Mouse (Mus musculus) heart, embryonic 11.5 days (tissue): ENCODE measurements around the gene Kcnq1. TPM values are rescaled to one million over a fixed set of nuclear protein-coding genes. Genes with fewer than 3 reads are reported as not detected.

Source experiments
- ATAC-seq: fragments of 200-750 bp; cut with Nextera tagmentation; replicated peaks from 2 replicates; pipeline ENCODE4 v1.8.0; 2017; ENCODE audit warnings: moderate library complexity; ENCODE audit not compliant: insufficient number of reproducible peaks, low FRiP score, low TSS enrichment
- H3K27ac ChIP-seq: fragments of 300-500 bp; sonication (generic); 2 replicates; pipeline ENCODE4 v1.5.1; 2014; ENCODE audit warnings: mild to moderate bottlenecking, low read depth, low read length
- H3K27me3 ChIP-seq: fragments of 300-500 bp; sonication (generic); 2 replicates; pipeline ENCODE4 v1.6.1; 2014; ENCODE audit warnings: mild to moderate bottlenecking, low read length, mixed read lengths; ENCODE audit not compliant: control insufficient read depth, insufficient read depth
- H3K36me3 ChIP-seq: fragments of 300-500 bp; sonication (generic); 2 replicates; pipeline ENCODE4 v1.6.1; 2014; ENCODE audit warnings: mild to moderate bottlenecking, low read length, moderate library complexity, mixed read lengths; ENCODE audit not compliant: control insufficient read depth, insufficient read depth
- H3K4me1 ChIP-seq: fragments of 300-500 bp; sonication (generic); 2 replicates; pipeline ENCODE4 v1.6.1; 2014; ENCODE audit warnings: low read length; ENCODE audit not compliant: control insufficient read depth, insufficient read depth
- H3K4me2 ChIP-seq: fragments of 300-500 bp; sonication (generic); 2 replicates; pipeline ENCODE4 v1.6.1; 2014; ENCODE audit warnings: mild to moderate bottlenecking, moderate library complexity
- H3K4me3 ChIP-seq: fragments of 300-500 bp; sonication (generic); 2 replicates; pipeline ENCODE4 v1.5.1; 2014; ENCODE audit warnings: low read depth, low read length
- H3K9ac ChIP-seq: fragments of 300-500 bp; sonication (generic); 2 replicates; pipeline ENCODE4 v1.6.1; 2014; ENCODE audit warnings: mild to moderate bottlenecking, low read depth, low read length, moderate library complexity
- H3K9me3 ChIP-seq: fragments of 300-500 bp; sonication (generic); replicated peaks from 2 replicates; pipeline ENCODE4 v1.6.1; 2016; ENCODE audit warnings: low read length; ENCODE audit not compliant: control insufficient read depth
- WGBS: fragments of 180-500 bp; shearing (Covaris S2); extraction: QIAGEN DNeasy Blood & Tissue Kit; methylation state at CpG from one replicate; pipeline ENCODE4 v1.1.7; 2014; ENCODE audit not compliant: insufficient replicate concordance; 5-methylcytosine and 5-hydroxymethylcytosine counted together
- polyA plus RNA-seq: library from polyadenylated mRNA; unstranded; fragments of >200 nt; fragmentation: Nextera tagmentation; extraction: Ambion mirVana; gene quantifications from 2 replicates; pipeline ENCODE4 v1.2.1, GENCODE M21; 2014

Gene Kcnq1
- polyA plus RNA-seq, 1 experiment from 2014 or later, result 9.2 TPM

DNA sequence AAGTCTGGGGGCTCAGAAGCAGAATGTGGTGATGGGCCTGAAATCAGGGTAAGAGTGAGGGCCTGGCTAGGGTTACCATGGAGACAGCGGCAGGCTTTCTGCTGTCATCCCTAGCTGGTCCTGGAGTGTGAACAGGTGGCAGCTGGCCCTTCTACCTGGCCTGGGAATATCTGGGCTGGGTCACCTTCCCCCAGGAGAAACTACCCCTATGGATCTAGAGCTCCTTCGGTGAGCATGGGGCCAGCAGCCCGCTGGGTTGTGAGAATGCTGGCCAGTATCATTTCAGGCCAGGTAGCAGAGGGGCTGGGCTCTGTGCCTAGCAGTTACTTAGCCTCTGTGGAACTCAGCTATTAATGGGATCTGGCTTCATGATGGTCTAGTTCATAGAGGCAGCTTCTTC, 18.7 kb downstream of the Kcnq1 start:
- no peaks in the 10 kb centered on the region for H3K9me3 ChIP-seq
- no peak for ATAC-seq
- H3K9ac ChIP-seq, result peak overlapping the region; percentile 62
- H3K4me1 ChIP-seq, result peaks cover 47% of the 10 kb centered on the region
- H3K27ac ChIP-seq, result peak overlapping the region; percentile 91
- WGBS, result 77% methylated on average over 3 of the region's 3 CpGs
- no peaks in the 10 kb centered on the region for H3K36me3 ChIP-seq
- no peak overlapping the region for H3K4me3 ChIP-seq
- H3K27me3 ChIP-seq, result no peaks in the 10 kb centered on the region; the same call in 1 of the 2 replicates
- peak overlapping the region; percentile 35; the same call in 1 of the 2 replicates for H3K4me2 ChIP-seq

DNA sequence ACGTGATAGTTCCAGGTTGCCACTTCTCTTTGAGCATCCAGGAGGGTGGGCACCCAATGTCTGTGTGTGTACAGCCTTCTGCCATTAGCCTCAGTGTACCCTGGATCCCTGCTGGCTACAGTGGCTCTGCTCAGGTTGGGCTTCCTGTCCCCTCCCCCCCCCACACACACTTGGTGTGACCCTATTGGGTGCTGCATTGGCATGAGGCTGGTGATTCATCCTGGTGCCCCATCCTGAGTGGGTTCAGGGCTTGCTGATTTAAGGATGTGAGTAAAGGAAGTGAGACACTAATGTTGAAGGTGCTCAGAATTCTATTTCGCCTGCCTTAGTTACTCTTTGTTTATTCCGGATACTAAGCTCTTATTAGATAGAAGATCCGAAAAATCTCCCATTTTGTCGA, 26.7 kb downstream of the Kcnq1 start:
- H3K9ac ChIP-seq, result no peak overlapping the region
- no peak for ATAC-seq
- no peaks in the 10 kb centered on the region for H3K36me3 ChIP-seq
- peaks cover 13% of the 10 kb centered on the region for H3K4me1 ChIP-seq
- no peak overlapping the region for H3K4me3 ChIP-seq
- H3K4me2 ChIP-seq, result no peak overlapping the region
- no peaks in the 10 kb centered on the region for H3K27me3 ChIP-seq
- no peaks in the 10 kb centered on the region for H3K9me3 ChIP-seq
- H3K27ac ChIP-seq, result no peak overlapping the region
- 76% methylated on average over 5 of the region's 5 CpGs for WGBS

DNA sequence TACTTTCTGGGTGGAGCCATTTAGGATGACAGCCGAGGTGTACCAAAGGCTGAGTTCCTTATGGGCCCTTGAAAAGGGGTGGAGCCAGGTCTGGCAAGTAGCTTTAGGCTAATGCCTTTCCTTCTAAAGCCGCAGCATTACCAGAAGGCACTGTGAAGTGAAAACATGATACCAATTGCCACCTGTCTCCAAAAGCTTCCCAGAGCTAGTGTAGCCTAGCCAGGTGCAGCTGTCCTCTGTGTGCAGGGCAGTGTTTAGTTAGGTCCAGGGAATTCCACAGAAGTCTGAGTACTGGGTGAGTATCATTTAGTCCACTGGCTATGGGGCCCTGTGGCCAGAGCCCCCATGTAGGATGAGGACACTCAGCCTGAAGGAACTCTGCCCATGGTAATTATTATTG, 30.0 kb downstream of the Kcnq1 start:
- 61% methylated on average over 2 of the region's 2 CpGs for WGBS
- Histone ChIP-seq H3K27ac (no peak overlapping the region), H3K4me1 (peaks cover 30% of the 10 kb centered on the region), H3K36me3 (no peaks in the 10 kb centered on the region), H3K9ac (no peak overlapping the region), H3K4me2 (no peak overlapping the region), H3K4me3 (no peak overlapping the region), H3K9me3 (no peaks in the 10 kb centered on the region), H3K27me3 (no peaks in the 10 kb centered on the region)
- ATAC-seq, result no peak

DNA sequence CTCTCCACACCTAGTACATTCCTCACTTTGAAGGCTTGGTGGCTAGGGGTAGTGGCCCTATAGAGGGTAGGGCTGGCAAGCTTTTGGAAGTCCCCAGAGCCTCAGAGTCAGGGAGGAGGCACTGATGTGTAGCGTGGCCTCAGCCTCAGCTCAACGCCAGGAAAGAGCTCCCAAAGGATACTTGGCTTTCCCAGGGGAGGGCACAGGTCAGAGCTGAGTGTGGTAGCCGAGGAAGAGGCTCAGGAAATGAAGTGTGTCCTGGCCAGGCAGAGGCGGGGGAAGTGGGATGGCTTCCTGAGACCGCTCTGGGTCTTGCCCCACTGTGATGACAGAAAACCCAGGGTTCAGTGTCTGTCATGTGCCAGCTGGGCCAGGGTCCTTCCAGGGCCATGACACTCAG, 30.4 kb downstream of the Kcnq1 start:
- H3K27ac ChIP-seq, result no peak overlapping the region
- no peak overlapping the region for H3K4me2 ChIP-seq
- H3K4me3 ChIP-seq, result no peak overlapping the region
- peaks cover 28% of the 10 kb centered on the region for H3K4me1 ChIP-seq
- no peak overlapping the region for H3K9ac ChIP-seq
- no peaks in the 10 kb centered on the region for H3K27me3 ChIP-seq
- WGBS, result 49% methylated on average over 5 of the region's 5 CpGs
- no peaks in the 10 kb centered on the region for H3K36me3 ChIP-seq
- no peaks in the 10 kb centered on the region for H3K9me3 ChIP-seq
- ATAC-seq, result no peak

DNA sequence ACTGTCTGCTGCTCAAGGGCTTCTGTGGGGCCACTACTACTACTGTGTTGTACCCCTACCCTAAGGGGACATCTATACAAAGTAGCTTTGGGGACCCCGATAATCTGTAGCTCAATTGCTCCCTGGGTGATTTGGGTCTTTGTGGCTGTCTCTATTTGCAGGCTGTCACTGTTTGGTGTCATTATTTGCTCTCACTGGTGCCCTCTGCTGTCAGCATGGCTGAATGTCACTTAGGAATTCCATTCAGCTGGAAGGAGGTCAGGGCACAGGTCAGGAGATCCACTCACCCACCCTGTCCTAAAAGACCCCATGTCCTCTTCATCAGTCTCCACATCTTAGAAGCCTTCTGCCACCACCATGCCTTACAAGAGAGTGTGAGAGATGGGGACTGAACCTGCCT, 32.6 kb downstream of the Kcnq1 start:
- no peak overlapping the region for H3K27ac ChIP-seq
- no peak overlapping the region for H3K9ac ChIP-seq
- no peak overlapping the region for H3K4me2 ChIP-seq
- H3K9me3 ChIP-seq, result no peaks in the 10 kb centered on the region
- ATAC-seq, result no peak
- no peaks in the 10 kb centered on the region for H3K36me3 ChIP-seq
- no peak overlapping the region for H3K4me3 ChIP-seq
- peaks cover 28% of the 10 kb centered on the region for H3K4me1 ChIP-seq
- no peaks in the 10 kb centered on the region for H3K27me3 ChIP-seq
- 31% methylated on average over 1 of the region's 1 CpGs for WGBS

DNA sequence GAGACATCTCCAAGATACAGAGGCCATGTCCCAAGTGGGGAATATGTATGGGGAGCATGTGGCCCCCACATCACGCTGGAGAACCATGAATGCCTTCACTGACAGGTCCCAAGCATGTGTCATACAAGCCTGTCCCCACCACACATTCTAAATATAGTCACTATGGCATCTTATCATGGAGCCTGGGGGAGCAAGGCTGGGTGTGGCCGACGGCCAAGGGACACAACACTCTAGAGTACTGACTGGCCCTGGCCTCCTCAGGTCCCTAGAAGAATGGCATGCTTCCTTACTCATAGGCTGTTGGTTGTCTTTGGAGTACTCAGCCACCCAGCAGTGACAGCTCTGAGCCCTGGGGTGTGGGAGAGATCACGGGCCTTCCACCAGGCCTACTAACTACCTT, 33.8 kb downstream of the Kcnq1 start:
- peak overlapping the region; percentile 50 for H3K27ac ChIP-seq
- no peak overlapping the region for H3K4me2 ChIP-seq
- H3K4me1 ChIP-seq, result peaks cover 28% of the 10 kb centered on the region

DNA sequence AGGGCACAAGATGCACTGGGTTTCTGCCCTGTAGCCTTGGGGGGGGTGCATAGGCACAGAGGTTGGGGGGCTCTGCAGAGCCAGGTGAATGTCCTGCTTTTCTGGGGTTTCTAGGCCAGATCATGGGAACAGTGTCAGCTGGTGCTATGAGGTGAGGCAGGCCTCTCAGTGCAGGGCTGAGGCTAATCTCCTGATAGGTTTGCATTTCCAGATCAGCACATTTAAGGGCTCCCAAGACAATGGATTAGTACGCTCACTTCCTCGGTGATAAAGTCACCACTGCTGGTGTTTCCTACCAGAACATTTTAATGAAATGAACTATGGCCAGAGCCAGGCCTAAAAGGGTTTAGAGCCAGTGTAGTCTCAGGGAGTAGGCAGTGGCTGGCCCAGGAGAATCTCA, 36.5 kb downstream of the Kcnq1 start:
- no peak for ATAC-seq
- peaks cover 28% of the 10 kb centered on the region for H3K4me1 ChIP-seq
- H3K36me3 ChIP-seq, result no peaks in the 10 kb centered on the region
- peaks cover 4% of the 10 kb centered on the region; the same call in 1 of the 2 replicates for H3K27me3 ChIP-seq
- 75% methylated on average over 2 of the region's 2 CpGs for WGBS
- H3K9ac ChIP-seq, result no peak overlapping the region
- H3K9me3 ChIP-seq, result no peaks in the 10 kb centered on the region
- no peak overlapping the region for H3K27ac ChIP-seq
- no peak overlapping the region for H3K4me2 ChIP-seq
- no peak overlapping the region for H3K4me3 ChIP-seq

More for the DNA sequence above, 33.8 kb downstream of the Kcnq1 start:
- Histone ChIP-seq H3K36me3 (no peaks in the 10 kb centered on the region), H3K4me3 (no peak overlapping the region), H3K9me3 (no peaks in the 10 kb centered on the region), H3K9ac (0 out of 2 replicates have a peak overlapping the region, but pooled peaks have one; percentile 49), H3K27me3 (no peaks in the 10 kb centered on the region)
- no peak for ATAC-seq
- WGBS, result 47% methylated on average over 4 of the region's 4 CpGs

DNA sequence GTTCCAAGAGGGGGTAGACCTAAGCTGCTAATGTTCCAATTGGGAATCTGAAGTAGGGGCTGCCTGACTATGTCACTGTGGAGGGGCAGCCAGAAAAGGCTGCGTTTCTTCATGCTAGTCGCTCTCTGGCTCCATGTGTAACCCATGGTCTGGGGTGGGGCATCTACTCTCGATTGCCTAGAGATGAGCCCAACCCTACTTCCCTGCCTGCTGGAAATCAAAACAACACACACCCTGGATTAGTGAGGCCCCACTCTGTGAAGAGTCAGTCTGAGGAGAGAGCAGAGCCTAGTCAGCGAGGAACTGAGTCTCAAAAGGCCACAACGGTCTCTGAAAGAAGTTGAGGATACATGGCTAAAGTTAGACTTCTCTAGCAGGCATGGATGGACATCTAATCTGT, 40.9 kb downstream of the Kcnq1 start:
- 69% methylated on average over 5 of the region's 5 CpGs for WGBS
- Histone ChIP-seq H3K36me3 (no peaks in the 10 kb centered on the region), H3K4me2 (no peak overlapping the region), H3K9ac (no peak overlapping the region), H3K4me1 (peaks cover 8% of the 10 kb centered on the region; the same call in 1 of the 2 replicates), H3K27me3 (peaks cover 8% of the 10 kb centered on the region; the same call in 1 of the 2 replicates), H3K4me3 (no peak overlapping the region), H3K27ac (no peak overlapping the region), H3K9me3 (no peaks in the 10 kb centered on the region)
- no peak for ATAC-seq

DNA sequence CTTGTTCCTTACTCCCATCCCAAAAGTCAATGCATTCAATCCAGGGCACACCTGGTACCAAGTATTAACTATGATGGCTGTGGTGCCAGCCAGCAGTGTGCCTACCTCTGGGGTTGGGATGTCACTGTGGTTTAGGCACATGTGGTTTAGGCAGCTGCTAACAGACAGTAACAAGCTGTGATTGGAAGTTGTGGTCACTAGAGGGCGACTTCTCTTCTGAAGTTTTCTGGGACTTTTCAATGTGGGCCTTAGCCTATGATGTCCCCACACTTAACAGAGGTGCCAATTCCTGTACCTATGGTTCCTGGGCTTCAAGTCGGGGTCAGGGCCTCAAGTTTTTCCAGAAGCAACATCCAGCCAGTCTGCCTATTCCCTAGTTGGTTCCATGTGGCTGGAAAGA, 45.0 kb downstream of the Kcnq1 start:
- Histone ChIP-seq H3K4me3 (no peak overlapping the region), H3K9ac (no peak overlapping the region), H3K4me2 (no peak overlapping the region), H3K27me3 (0 out of 2 replicates have a peak, but pooled peaks cover 5% of the 10 kb centered on the region), H3K9me3 (no peaks in the 10 kb centered on the region), H3K36me3 (no peaks in the 10 kb centered on the region), H3K4me1 (peaks cover 19% of the 10 kb centered on the region), H3K27ac (no peak overlapping the region)
- no peak for ATAC-seq
- whole genome bisulfite sequencing, result 9% methylated on average over 2 of the region's 2 CpGs
